Mouse (Mus musculus): ENCODE results near the gene Zfp605.

DNA sequence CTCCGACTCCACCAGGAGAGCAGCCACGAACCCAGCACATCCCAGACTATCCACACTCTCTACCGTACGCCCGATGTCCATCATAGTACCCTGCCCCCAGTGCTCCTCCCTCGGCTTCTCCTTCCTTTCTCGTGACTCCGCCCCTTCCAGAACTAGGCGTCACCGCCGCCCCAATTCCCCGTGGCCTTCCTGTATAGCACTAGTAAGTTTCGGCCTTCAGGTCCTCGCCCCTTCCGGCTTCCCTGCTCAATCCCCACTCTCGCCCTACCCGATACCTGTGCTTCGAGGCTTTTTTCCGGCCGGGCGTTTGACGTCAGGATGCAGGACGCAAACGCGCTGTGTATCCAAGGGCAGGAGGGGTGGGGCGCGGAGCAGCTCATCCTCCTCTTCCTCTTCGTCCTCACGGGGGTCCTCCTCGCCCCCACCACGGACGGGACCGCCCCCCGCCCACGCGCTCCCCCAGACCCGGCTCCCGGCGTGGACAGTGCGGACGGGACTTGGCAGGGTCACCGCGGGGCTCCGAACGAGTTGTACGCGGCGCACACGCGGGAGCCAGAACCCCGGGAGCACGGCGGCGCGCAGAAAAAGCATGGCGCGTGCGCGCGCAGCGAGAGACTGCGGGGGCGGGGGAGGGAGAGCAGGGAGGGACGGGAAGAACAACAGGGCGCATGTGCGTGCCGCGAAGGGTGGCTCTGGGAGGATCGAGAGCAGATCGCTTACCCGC is 2.1 kb upstream of the Zfp605 start, which contains the start of gene Gtpbp6:
- TF ChIP-seq POLR2A (IDR thresholded peaks at IDR 0.05; ENCODE audit: low read depth, low read length), result no peak
- no peak for TF ChIP-seq CTCF (conservative IDR thresholded peaks at IDR 0.05; ENCODE audit: insufficient read depth, insufficient read length, low read depth, low read length)

Measured in kidney, adult 2 months (tissue).